Mouse (Mus musculus) megakaryocyte-erythroid progenitor cell, adult 5-6 weeks (primary cell): ENCODE data around the gene Chd6. TPM values are rescaled to one million over a fixed set of nuclear protein-coding genes. Genes with fewer than 3 reads are reported as not detected.

ENCODE experiments used
- ATAC-seq: replicated peaks from 2 replicates; pipeline ENCODE4 v1.8.0; 2016; ENCODE audit warnings: mild to moderate bottlenecking, inconsistent platforms; ENCODE audit not compliant: severe bottlenecking, poor library complexity, low FRiP score, low TSS enrichment
- total RNA-seq, 2 experiments: library from RNA; stranded (forward) in 1 of 2; stranded (reverse) in 1 of 2; fragments of 200-1000, 215-1000 nt in 1 of 2; fragments of >200 nt in 1 of 2; fragmentation: Nextera tagmentation in 1 of 2; gene quantifications; 2 replicates each; pipeline ENCODE4 v1.2.3; 2014 to 2017

Gene Chd6
- total RNA-seq (2014; fragmentation: Nextera tagmentation): 47.6 and 49.7 TPM in 2 replicates
- total RNA-seq (2017): 32.2 and 53.2 TPM in 2 replicates

DNA sequence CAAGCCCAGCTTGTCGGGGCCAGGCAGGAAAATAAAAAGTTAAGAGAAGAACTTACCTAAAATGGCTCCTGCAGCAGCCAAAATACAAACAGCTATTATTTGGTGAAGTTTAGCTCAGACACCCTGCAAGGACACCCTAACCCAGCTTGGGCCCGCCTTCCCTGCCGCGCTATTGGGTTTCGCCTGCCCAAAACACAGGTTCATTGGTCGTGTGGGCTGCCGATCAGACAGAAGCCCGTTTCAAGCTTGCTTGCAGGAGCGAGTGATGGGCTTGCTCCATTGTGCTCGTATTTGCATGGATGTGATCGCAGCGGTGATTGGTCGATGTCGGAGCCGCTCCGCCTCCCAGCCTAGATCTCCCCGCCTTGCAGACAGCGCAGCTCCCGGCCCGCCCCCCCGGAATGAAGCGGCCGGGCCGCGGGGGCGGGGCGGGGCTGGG lies at the start of gene Chd6:
TSS of gene Chd6 (minus strand) at position 143 of the 439 bp plus-strand sequence.
- peak; percentile 99 for ATAC-seq

DNA sequence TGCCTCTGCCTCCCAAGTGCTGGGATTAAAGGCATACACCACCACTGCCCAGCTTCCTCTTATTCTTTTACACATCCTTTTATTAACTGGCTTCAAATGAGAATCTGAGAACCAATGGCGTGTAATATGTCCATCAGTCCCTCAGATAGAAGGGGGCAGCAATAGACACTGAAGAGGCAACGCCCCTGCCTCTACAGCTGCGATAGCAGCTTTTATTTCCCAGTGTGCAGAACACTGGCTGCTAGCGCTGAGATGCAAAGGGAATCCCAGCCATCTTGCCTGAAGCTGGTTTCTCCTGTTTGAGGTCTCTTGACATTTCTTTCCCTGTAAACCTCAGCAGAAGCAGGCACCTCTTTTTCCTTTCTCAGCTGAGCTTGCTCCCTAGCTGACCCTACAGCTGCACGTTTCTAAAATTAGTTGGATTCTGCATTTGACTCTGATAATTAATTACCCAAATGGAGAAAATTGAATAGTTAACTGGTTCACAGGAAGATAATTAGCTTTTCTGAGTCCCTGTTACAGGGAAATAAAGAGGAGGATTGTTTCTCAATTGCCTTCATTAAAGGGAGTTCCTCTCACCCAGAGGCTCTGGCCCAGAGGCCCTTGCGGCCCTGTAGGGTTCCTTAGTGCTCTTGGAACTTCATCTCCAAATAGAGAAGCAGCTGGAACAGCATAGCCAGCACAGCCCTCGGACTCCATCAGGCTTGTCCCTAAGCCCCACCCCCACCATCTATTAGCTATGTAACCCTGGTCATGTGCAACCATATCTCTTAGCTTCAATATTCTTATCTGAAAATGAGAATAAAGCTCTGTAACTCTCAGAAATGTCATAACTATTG lies 41.3 kb upstream of the Chd6 start:
- no peak for ATAC-seq

DNA sequence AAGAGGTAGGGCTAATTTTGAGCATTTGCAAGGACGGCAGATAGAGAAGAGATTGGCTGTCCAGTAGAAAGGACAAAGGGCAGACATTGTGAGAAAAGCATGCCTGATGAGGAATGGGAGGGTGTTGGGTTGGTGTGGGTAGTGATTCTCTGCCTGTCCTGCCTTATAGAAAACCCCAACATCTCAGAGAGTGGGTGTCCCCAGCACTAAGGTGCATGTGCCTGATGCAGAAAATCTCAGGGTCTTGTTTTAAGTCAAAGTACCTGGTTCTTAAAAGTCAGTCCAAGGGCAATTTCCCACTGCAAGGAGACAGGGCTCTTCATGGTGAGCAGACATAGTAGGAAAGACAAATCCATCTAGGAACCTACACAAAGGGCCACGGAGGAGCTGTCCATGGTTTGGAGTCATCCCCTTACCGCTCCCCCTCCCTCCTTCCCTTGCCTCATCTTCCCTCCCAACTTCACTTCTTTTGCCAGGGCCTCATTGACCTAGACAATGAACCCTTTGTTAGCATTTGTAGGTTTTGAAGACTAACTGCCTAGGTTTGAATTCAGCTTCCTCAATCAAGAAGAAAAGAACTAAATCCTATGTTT lies 39.6 kb upstream of the Chd6 start:
- no peak for ATAC-seq

DNA sequence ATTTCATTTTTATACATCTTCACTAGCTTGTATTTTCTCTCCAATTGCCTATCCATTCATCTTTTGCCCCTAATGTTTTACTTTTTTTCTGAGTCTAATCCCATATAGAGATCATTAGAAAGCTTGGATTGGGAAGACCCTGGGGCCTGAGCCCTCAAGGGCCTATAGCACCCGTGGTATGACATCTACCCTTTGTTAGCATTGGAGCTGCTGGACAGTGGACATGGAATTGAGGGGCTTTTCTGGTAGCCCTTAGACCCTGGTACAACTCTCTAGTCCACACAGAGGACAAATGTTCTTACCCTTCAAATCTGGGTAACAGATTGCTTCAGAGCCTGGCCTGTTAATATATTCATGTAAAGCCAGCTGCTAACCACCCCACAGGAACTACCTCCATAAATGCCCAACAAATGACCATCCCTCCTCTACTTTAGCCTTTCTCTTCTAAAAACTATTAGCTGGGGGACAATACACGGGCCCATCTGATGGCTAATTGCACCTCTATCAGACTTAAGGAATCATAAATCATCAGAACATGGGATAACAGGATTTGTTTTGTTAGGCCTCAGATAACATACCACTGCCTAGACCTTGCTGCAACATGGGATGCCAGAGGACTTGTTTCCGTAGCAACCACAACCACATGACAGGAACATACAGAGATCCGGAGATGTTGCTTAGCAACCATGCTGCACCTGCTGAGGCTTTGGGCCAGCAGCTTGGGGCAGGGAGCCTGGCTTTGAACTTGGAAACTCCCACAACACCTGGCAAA lies 39.0 kb upstream of the Chd6 start:
- 0 out of 2 replicates have a peak, but pooled peaks have one; percentile 22 for ATAC-seq

DNA sequence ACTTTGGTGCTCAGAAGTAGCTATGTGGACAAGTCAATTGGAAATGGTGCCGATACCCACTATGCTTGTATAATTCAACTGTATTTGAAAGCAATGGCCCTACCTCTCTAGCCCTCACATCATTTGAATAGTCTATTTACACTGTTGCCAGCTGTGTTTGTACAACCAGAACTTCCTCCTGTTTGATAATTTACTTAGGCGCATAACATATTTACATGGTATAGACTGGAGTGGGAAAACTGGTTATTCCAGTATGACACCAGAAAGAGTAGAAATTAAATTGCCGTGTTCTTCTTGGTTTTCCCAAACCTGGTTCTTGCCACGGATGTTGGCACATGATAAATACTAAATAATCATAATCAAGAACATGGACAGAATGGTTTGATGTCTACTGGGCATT lies 35.9 kb upstream of the Chd6 start:
- no peak for ATAC-seq

DNA sequence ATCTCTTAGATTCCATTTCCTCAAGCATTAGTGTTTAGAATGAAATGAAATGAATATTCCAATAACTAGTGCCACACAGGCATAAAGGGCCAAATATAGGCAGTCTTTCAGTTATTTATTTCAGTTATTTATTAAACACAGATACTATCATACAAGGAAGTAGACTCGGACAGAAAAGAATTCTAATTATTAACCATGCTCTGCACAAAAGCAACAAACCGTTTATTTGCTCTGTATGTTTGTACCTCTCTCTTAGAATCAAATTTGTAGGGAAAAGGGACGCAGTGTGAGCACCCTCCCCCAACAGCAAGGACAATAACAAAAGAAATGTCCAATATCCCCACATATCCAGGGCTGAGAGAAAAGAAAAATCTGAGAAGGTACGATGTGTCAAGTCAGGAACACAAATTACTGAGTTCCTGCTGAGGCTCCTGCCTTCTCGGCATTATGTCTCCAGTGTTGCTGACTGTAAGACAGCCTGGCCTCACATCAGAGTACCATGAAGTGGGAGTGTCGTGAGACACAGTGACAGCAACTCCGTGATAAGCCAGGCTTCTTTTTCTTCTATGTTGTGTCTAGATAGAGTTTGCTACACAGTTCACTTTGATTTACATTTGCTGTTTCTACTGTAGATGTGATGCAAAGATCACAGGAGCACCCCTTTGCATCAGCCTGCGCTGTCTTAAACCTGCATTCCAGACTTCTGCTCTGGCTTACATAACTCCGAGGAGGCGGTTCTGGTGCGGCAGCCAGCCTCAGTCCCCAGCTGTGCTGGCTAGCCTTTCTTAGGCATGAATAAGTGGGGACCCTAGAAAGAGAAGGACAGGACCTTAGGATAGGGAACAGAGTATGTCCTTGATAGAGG lies 30.0 kb upstream of the Chd6 start:
- no peak for ATAC-seq

DNA sequence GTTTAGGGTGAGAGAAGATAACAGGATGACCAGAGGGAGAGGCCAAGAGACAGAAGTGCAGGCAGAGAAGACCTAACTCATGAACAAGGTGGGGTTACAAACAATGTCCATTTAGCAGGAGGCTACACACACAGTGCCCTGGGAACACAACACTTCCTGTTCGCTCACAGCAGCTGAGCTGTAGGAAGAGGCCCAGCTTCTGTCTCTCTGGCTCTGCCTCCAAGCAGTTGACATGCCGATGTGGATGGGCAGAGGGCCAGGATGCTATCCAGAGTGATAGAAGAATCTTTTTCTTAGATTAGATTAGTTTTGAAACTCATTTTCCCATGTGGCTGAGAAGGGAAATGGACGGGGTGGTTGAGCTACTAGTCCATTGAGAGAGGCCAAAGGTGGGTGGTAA lies 28.1 kb upstream of the Chd6 start:
- no peak for ATAC-seq

DNA sequence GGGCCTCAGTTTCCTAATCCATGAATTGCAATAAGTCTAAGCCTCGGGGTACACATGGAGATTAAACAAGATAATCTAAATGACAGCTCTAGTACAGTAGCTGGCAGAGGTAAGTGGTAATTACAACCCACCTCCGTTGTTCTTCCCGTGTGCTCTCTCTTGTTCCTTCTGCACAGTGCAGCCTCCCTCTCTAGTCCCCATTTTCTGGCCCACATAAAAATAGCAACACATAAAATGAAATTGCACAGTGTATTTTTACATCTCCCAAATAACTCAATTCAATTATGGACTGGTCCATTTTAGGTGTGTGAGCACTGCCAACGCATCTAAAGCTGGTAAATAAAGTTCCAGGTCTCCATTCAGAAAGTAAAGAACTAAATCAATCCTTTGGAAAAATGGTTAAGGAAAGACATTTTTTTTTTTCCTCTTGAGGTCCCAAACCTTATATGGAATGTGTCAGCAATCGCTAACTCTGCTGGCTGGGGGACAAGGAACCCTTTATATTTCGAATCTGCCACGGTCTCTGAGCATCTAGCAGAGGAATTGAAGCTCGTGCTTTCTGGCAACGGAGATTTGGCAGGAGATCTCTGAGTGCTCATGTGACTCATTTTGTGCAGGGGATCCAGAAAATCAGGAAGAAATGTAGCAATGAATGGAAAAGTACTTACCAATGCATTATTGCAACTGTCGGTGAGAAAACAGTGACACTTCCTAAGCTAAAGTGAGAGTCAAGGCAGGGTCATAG lies 19.7 kb upstream of the Chd6 start:
- ATAC-seq: no peak

DNA sequence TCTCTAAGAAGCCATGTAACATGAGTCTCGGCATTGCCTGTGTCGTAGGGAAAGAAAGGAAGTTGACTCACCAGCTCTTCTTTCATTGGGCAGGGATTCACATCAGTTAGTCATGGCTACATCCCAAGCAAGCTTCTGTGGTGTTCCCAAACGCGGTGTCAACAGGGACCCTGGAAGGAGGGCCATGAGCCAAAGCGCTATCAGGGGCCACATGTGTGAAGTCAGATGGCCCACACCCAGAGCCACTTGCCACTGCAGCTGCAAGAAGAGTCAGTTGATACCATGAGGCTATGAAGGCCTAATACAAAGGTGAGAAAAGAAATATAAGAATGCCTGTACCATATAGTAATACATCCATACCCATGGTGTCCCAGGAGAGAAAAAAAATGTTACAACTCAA lies 3.1 kb upstream of the Chd6 start:
- ATAC-seq: no peak

DNA sequence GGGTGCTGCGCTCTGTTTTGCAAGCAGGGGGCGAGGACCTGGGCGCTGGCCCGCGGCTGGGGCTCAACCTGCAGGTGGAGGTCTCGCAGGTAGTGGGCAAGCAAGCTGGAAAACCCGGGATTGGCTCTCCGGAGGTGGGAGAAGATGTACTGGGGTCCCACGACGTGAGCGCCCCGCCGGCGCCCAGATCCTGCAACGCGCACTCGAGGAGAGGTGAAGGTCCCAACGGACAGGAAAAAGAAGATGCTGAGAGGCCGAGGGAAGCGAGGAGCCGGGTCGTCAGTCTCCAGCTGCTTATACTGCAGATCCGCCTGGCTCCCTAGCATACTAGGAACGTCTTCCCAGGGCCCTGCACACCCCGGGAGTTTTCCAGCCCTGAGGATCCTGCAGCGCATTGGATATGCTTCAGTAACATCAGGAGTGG lies 535 bp upstream of the Chd6 start:
- ATAC-seq: peak; percentile 0; the same call in 1 of the 2 replicates

DNA sequence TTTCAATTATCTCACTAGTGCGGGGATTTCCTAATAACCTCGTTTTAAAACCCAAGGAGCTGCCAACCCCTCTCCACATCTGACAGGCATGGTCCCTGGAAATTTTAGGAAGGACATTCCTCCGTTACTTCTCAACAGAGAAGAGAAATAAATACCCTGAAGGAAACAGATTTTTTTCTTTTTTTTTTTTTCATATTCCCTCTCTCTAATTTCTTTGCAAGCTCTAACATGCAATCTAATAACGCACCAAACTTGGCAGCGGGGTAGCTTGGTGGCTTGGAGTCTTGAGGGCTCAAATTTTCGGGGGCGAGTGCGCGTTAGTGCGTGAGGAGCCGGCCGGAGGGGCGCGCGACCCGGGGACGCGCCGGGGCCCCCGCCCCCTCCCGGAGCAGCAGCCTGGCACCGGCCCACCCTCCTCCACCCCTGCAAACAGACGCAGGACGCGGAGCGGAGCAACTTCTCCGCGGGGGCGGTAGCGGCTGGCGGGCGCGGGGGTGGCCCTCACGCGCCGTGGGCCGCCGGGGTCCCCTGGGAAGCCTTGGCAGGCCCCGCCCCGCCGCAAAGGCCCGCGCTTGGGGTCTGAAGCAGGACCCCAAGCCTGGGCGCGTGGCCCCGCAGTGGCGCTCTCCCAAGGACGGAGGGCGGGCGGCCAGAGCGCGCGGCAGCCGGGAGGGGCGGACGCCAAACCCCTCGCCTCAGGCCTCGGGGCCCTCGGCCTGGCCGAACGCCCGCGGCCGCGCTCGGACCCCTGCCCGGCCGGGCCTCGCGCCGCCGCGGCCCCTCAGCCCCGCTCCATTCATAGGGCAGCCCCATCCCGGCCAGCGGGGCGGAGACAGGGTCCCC lies 569 bp downstream of the Chd6 start:
- ATAC-seq: 0 out of 2 replicates have a peak, but pooled peaks have one; percentile 18

DNA sequence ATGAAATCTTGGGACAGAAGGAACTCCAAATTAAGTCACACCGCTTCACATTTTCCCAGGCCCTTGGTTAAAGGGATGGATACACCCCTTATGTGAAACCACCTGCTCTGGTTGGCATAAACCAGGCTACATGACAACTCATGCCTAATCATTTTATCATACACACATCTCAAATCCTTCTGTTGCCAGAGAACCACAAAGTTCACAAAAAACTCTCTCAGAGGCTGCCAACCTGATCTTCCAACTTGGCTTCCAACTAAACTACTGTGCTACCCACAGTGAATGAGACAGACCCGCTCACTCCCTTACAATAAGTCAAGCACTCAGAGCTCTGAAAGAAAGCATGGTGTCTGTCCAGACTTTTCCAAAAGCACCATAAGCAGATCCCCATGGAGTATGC lies 1.6 kb downstream of the Chd6 start:
- ATAC-seq: no peak

DNA sequence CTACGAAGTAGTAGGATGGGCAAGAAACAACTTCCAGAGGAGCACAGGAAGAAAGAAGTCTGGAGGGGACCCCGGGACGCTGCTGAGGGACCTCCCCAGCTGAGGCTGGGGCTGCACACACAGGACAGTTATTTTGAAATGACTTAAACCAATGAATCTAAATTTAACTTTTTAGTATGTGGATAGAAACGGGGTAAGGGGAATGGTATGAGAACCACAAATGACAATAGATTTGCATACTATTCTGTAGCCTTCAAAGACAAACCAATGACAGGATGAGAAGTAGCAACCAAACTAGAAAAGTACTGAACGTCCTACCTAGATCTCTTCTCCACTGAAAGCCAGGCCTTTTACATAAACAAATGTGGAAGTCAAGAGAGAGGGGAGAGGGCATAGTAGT lies 5.1 kb downstream of the Chd6 start:
- ATAC-seq: no peak

DNA sequence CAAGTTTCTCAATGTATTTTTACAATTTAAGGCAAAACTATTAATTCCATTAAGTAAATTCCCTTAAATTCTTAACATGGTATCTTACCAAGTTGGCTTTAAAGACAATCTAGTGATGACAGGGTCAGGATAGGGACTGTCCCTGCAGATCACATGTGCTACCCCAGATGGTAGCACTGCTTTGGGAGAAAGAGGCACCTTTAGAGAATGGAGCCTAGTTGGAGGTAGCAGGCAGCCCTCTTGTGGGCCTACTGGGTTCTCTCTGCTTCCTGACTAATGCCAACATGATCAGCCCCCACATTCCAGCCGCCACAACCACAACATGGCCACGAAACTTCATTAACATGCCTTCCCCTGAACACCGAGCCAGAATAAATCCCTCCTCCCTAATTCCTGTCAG lies 6.8 kb downstream of the Chd6 start:
- ATAC-seq: no peak

DNA sequence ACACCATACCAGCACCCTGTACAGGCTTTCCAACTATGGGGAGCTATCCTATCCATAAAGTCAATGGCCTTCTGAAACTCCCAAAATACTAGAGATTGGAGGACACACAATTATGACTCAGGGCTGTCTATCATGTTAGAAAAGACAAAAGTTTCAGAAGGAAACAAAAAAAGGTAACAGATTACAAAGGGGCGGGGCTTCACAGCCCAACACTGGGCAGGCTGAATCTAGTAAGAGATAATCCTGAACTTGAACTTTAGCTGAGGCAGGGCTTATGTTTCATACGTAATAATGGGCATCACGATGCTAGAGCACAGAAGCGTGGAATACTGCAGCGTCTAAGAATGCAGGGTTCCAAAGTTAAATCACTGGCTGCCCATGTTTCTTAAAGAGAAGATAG lies 11.1 kb downstream of the Chd6 start:
- ATAC-seq: peak; percentile 65

DNA sequence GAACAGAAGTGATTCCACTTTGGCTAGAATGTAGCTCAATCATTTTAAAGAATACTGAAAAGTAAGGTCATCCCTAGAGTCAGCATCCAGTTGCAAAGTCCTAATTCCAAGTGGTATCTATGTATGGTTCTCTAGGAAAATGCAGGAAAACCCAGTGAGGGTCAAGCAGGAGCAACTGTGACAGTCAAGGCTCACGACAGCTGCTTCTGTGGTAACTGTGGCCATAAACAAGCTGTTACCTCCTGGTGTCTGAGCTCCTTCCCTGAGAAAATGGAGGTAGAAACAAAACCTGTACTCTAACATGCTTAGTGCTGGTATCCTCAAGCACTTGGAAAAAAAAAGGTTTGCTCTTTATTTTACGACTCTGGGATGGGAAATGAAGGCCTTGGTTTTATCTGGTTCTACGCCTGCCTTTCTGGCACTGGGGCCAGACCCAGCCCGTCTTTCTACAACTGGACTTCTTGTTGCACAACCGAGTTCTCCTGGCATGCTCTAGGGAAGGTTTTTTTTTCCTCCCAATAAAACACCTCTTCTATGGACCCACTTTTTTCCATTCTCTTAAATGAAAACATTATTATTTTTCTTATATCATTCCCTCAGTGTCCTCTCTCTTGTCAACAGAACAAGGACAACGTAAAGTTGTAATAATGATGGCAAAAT lies 18.0 kb downstream of the Chd6 start:
- 0 out of 2 replicates have a peak, but pooled peaks have one; percentile 7 for ATAC-seq

DNA sequence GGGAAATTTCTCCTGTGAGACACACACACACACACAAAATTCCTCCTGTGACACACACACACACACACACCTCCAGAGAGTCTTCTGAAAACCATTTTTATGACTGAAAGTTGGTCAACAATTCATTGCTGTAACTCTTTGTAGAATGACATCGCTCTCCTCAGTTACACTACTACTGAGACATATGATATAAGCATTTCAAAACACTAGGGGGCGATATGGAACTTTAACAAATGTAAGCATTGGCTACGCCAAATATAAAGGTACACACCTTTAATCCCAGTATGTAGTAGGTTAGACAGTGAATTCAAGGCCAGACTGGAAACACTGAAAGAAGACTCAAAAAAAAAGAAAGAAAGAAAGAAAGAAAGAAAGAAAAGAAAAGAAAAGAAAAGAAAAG lies 18.7 kb downstream of the Chd6 start:
- ATAC-seq: peak; percentile 95
